Mouse (Mus musculus): ENCODE results near the gene Zfp989. TPM values are rescaled to one million over a fixed set of nuclear protein-coding genes. Genes with fewer than 3 reads are reported as not detected.
"Not testable (repeated sequence)": the region's sequence is repeated elsewhere in the genome, so short reads cannot be mapped to it uniquely, and the experiment has no call there.

Gene Zfp989
- 1 to 10 TPM in 1 of 3 experiments, not detected in 2; 2.8 TPM for polyA plus RNA-seq (2017; shearing (Covaris generic))

GRCm38 (mm10) chr4:146971757-146972156, at the start of gene Zfp989:
Gene Zfp989 (plus strand): TSS chr4:146971976.
- not testable (repeated sequence) for ATAC-seq

- ATAC-seq, result no peak
Measured at GRCm38 (mm10) chr4:146932311-146933082, 39.3 kb upstream of the Zfp989 start.

DNA sequence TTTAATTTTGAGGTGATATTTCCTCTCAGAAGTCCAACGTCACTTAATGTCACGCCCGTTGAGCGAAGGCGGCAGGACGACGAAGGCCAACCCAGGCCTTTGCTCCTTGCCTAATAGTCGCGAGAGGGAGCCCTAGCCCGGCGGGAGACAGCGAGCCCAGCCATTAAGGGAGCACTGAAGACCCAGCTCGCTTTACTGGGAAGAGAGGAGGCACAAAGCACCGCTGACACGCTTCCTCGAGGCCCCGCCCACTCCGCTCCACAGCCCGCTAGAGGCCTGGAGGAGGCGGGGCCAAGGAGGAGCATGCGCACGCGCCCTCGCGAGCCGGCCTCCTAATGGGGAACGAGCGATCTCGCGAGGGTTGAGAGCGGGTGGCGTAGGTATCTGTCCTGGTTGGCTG, 30.1 kb upstream of the Zfp989 start:
- not testable (repeated sequence) for ATAC-seq

GRCm38 (mm10) chr4:146976581-146976980, 4.8 kb downstream of the Zfp989 start:
- ATAC-seq, result not testable (repeated sequence)

DNA sequence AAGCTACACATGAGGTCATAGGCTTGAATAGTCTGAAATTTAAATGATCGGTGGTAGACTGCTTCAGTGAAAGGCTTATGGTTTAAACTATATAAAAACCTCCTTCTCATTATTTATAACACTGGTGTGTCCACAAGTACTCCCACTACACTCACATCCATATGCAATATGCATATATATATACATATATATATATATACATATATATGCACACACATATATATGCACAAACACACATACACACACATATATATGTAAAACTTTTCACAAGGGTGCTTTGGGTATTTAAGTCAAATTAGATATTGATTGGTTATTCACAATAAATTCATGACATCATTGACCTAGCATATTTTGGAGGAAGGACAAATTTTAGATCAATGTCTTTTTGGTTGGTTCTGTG, 46.6 kb downstream of the Zfp989 start:
- not testable (repeated sequence) for ATAC-seq

- ATAC-seq, result not testable (repeated sequence)
Measured at GRCm38 (mm10) chr4:147021550-147021949, 49.8 kb downstream of the Zfp989 start, which contains the start of gene Rex2. Gene Rex2 (plus strand): TSS chr4:147021850.

DNA sequence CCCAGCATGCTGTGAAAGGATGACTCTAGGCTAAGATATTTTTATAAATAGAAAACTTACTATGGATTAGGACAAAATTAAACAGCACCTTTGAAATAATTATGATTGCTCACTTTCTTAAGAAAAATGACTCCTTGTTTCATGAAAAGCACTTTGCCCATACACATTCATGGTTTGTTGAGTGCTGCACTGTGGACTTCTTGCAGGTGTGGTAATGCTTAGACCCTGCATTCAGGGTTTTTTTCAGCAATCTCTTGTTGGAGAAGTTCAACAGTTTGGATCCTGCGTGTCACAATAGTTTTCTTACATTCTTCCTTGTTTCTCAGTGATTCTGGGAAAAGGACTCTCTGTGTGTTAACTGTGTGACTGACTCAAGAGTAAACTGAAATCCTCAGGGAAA, 54.6 kb downstream of the Zfp989 start:
- ATAC-seq, result not testable (repeated sequence)

- peak; percentile 25 for ATAC-seq
Measured at GRCm38 (mm10) chr4:147031308-147032036, 59.7 kb downstream of the Zfp989 start.

Other genes with a start within 250 kb of the Zfp989 start
- gene Gm21411, start 62.4 kb upstream of the Zfp989 start, polyA plus RNA-seq (2017; shearing (Covaris generic)), result 1 to 10 TPM in 2 of 3 experiments, not detected in 1; 1.5 to 3.6 TPM
- gene Rex2, start 49.9 kb downstream of the Zfp989 start, polyA plus RNA-seq (2017; shearing (Covaris generic)), result under 1 TPM in 2 of 3 experiments, not detected in 1; 0.18 to 0.46 TPM
- 10 to 100 TPM in 1 of 3 experiments, 1 to 10 TPM in 2; 4.6 to 11.1 (median 7.9) TPM for gene Zfp991, start 160.1 kb downstream of the Zfp989 start, polyA plus RNA-seq (2017; shearing (Covaris generic))